ENCODE assay signal across 8 mouse cellular contexts in the genomic region with DNA sequence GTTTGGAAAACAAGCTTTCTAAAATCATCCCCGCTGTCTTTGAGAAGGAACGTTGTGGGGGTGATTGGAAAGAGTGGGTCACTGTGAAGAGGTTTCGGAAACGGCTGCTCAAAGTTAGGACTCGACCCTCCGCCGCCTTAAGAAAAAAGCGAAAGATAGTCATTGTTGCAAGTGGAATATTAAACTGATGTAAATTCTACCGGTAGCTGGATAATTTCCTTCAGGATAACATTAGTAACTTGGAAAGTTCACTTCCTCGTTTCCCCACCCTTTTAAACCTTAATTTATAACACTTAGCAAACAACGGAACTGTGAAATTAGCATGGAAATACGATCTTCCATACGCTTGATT. TPM values are rescaled to one million over a fixed set of nuclear protein-coding genes. Genes with fewer than 3 reads are reported as not detected.
DNase-seq lines count a peak whose midpoint lies in the region; ATAC-seq and TF ChIP-seq lines count a peak whose summit lies in the region.

No protein-coding gene starts in this region.

- peak overlapping the region; percentile 62 for H3K9ac ChIP-seq in heart, embryonic 14.5 days (ENCODE audit: low read length)
- peak overlapping the region; percentile 76; the same call in 1 of the 2 replicates for H3K9ac ChIP-seq in ES-E14 (ENCODE audit: insufficient read depth, low read depth, low read length, poor library complexity, severe bottlenecking)
- peak overlapping the region; percentile 54 for H3K9ac ChIP-seq in forebrain, embryonic 16.5 days (replicated peaks; ENCODE audit: low read depth, low read length)
- H3K9ac ChIP-seq in liver, embryonic 16.5 days (ENCODE audit: low read depth, low read length) = peak overlapping the region; percentile 67

- H3K4me3 ChIP-seq in heart, embryonic 14.5 days (ENCODE audit: control insufficient read depth in 1 of 2, insufficient read depth in 1 of 2, low read depth in 1 of 2, low read length in 2 of 2) = peak overlapping the region; percentile 67 to 78
- peak overlapping the region; percentile 89 to 99 for H3K4me3 ChIP-seq in ES-E14 (ENCODE audit: insufficient read depth in 1 of 2, low read depth in 1 of 2, low read length in 2 of 2, poor library complexity in 1 of 2, severe bottlenecking in 1 of 2)
- peak overlapping the region; percentile 71 for H3K4me3 ChIP-seq in forebrain, embryonic 16.5 days (replicated peaks; ENCODE audit: low read length)
- peak overlapping the region; percentile 79 for H3K4me3 ChIP-seq in liver, embryonic 16.5 days (ENCODE audit: low read depth, low read length)

- H3K36me3 ChIP-seq in heart, embryonic 14.5 days (ENCODE audit: control insufficient read depth, insufficient read depth, low read length) = no peaks in the 10 kb centered on the region
- no peaks in the 10 kb centered on the region for H3K36me3 ChIP-seq in ES-E14 (ENCODE audit: control insufficient read depth, insufficient read depth, low read length, poor library complexity, severe bottlenecking)
- no peaks in the 10 kb centered on the region for H3K36me3 ChIP-seq in forebrain, embryonic 16.5 days (ENCODE audit: control insufficient read depth, insufficient read depth)
- no peaks in the 10 kb centered on the region for H3K36me3 ChIP-seq in liver, embryonic 16.5 days (ENCODE audit: control insufficient read depth, insufficient read depth)

- no peak for DNase-seq in heart, postnatal 14 days
- no peak for DNase-seq in ES-E14 (ENCODE audit: low read depth, low spot score)
- no peak for DNase-seq in adrenal gland, postnatal 10 days
- no peak for DNase-seq in T-cell, adult 2 months (ENCODE audit: low spot score)
- no peak for DNase-seq in right cerebral cortex, postnatal 4 days

- peak overlapping the region; percentile 100 for H3K4me2 ChIP-seq in heart, embryonic 14.5 days (ENCODE audit: low read length)
- H3K4me2 ChIP-seq in forebrain, embryonic 16.5 days (ENCODE audit: low read length) = peak overlapping the region; percentile 98
- H3K4me2 ChIP-seq in liver, embryonic 16.5 days (ENCODE audit: low read depth, low read length) = peak overlapping the region; percentile 97

- 10% methylated on average over 13 of the region's 13 CpGs for WGBS in heart, embryonic 14.5 days
- WGBS in forebrain, embryonic 16.5 days = 3% methylated on average over 13 of the region's 13 CpGs
- WGBS in liver, embryonic 16.5 days (ENCODE audit: insufficient replicate concordance) = 6% methylated on average over 13 of the region's 13 CpGs

- no peaks in the 10 kb centered on the region for H3K9me3 ChIP-seq in heart, embryonic 14.5 days (ENCODE audit: control insufficient read depth, low read length)
- no peaks in the 10 kb centered on the region for H3K9me3 ChIP-seq in ES-E14 (ENCODE audit: control insufficient read depth, insufficient read depth, low read depth, low read length)
- H3K9me3 ChIP-seq in forebrain, embryonic 16.5 days (ENCODE audit: control insufficient read depth, low read length) = no peaks in the 10 kb centered on the region
- no peaks in the 10 kb centered on the region for H3K9me3 ChIP-seq in liver, embryonic 16.5 days (replicated peaks; ENCODE audit: control insufficient read depth, low read length)

- peaks cover 6 to 9% of the 10 kb centered on the region in 2 experiments; a peak in 2 of 4 replicates for H3K4me1 ChIP-seq in heart, embryonic 14.5 days (ENCODE audit: control insufficient read depth in 2 of 2, insufficient read depth in 2 of 2, low read length in 2 of 2)
- H3K4me1 ChIP-seq in ES-E14 (ENCODE audit: control insufficient read depth in 2 of 2, insufficient read depth in 2 of 2, low read length in 2 of 2, poor library complexity in 1 of 2) = peaks cover 2 to 5% of the 10 kb centered on the region in 2 experiments; a peak in 3 of 4 replicates
- peaks cover 21% of the 10 kb centered on the region for H3K4me1 ChIP-seq in forebrain, embryonic 16.5 days (replicated peaks; ENCODE audit: control insufficient read depth, insufficient read depth, low read length)
- H3K4me1 ChIP-seq in liver, embryonic 16.5 days (ENCODE audit: control insufficient read depth, low read depth, low read length) = peaks cover 28% of the 10 kb centered on the region

- intact Hi-C loops in heart, postnatal 14 days (cut with DNase I) = no loop called here

- in situ Hi-C loops in ES-E14 (cut with MboI; ENCODE audit: low sequenced_read_pairs in 2 of 2, unreplicated experiment in 2 of 2) = no loop called here

- ATAC-seq in heart, embryonic 14.5 days (ENCODE audit: insufficient number of reproducible peaks, insufficient read depth, low FRiP score, low read depth) = no peak
- no peak for ATAC-seq in forebrain, embryonic 16.5 days
- no peak for ATAC-seq in liver, embryonic 16.5 days (ENCODE audit: low read depth)

- no peak overlapping the region for H3K27ac ChIP-seq in heart, embryonic 14.5 days (replicated peaks in 1 of 2; ENCODE audit: control insufficient read depth in 1 of 2, insufficient read depth in 1 of 2, low read depth in 2 of 2, low read length in 2 of 2)
- no peak overlapping the region for H3K27ac ChIP-seq in ES-E14 (ENCODE audit: insufficient read depth, low read depth, low read length, poor library complexity, severe bottlenecking)
- H3K27ac ChIP-seq in forebrain, embryonic 16.5 days (ENCODE audit: low read length) = no peak overlapping the region
- no peak overlapping the region for H3K27ac ChIP-seq in liver, embryonic 16.5 days (ENCODE audit: low read length)

- H3K27me3 ChIP-seq in heart, embryonic 14.5 days (ENCODE audit: control insufficient read depth, insufficient read depth, low read length) = peaks cover 72% of the 10 kb centered on the region
- H3K27me3 ChIP-seq in forebrain, embryonic 16.5 days (replicated peaks; ENCODE audit: control insufficient read depth, insufficient read depth, low read length) = peaks cover 27% of the 10 kb centered on the region
- peaks cover 66% of the 10 kb centered on the region for H3K27me3 ChIP-seq in liver, embryonic 16.5 days (ENCODE audit: control insufficient read depth, insufficient read depth, low read depth, low read length)

TF ChIP-seq in ES-E14, 5 proteins besides CTCF, POLR2A, EP300 and RAD21:
- TF ChIP-seq MAFK (IDR thresholded peaks at IDR 0.05; ENCODE audit: insufficient read depth, low read depth, low read length) = no peak
- no peak for TF ChIP-seq HCFC1 (IDR thresholded peaks at IDR 0.05; ENCODE audit: borderline replicate concordance, insufficient read depth, low read length)
- no peak for TF ChIP-seq CHD2 (IDR thresholded peaks at IDR 0.05; ENCODE audit: low read depth, low read length)
- TF ChIP-seq ZC3H11A (IDR thresholded peaks at IDR 0.05; ENCODE audit: borderline replicate concordance, low read depth, low read length) = no peak
- no peak for TF ChIP-seq ZNF384 (IDR thresholded peaks at IDR 0.05; ENCODE audit: low read depth, low read length)

RNA-seq across cellular contexts. Expression of a gene that starts 3.0 kb away (rescaled TPM):
- polyA plus RNA-seq in heart, embryonic 14.5 days (2014; fragmentation: Nextera tagmentation; extraction: Ambion mirVana) = 0.15 and 0.18 TPM in 2 replicates
- total RNA-seq in heart, postnatal 14 days (2021) = under 1 TPM in 1 of 2 experiments, not detected in 1; 0.15 TPM
- 19.7 and 30.5 TPM in 2 replicates for total RNA-seq in ES-E14 (2012; rRNA removed)
- polyA plus RNA-seq in forebrain, embryonic 16.5 days (2015; fragmentation: Nextera tagmentation; extraction: Ambion mirVana) = 0.57 and 0.82 TPM in 2 replicates
- 0.87 and 1.1 TPM in 2 replicates for polyA plus RNA-seq in liver, embryonic 16.5 days (2015; fragmentation: Nextera tagmentation; extraction: Ambion mirVana)
- total RNA-seq in adrenal gland, postnatal 10 days (2021) = not detected

Comparison
In these comparisons a context has a peak if more than half of its experiments do, and no peak if none do; other contexts are left out.
1. RNA of a gene that starts 3.0 kb away (total RNA-seq): 19.7 to 30.5 TPM in ES-E14; 0.15 TPM in heart, postnatal 14 days and not detected in adrenal gland, postnatal 10 days; every median in the first group is over 10 times any median in the second.
2. Peak in every context shown above with its lines, with median percentiles within 50 percentile points of each other: H3K4me2 ChIP-seq, H3K4me3 ChIP-seq and H3K9ac ChIP-seq.